Mouse (Mus musculus): ENCODE results near the gene Mgat3. TPM values are rescaled to one million over a fixed set of nuclear protein-coding genes. Genes with fewer than 3 reads are reported as not detected.
A peak's percentile ranks its signal among the peaks of the same experiment; 100 is the strongest.

The Mgat3 gene
- polyA plus RNA-seq, 2 experiments = 0.33 to 0.95 TPM

- no peaks in the 10 kb centered on the region for H3K27me3 ChIP-seq (ENCODE audit: control insufficient read depth, insufficient read depth, low read length)
- TF ChIP-seq EP300 (IDR thresholded peaks at IDR 0.05; ENCODE audit: low read depth) (no peak), CTCF (IDR thresholded peaks at IDR 0.05; ENCODE audit: low read depth) (no peak; the same call in 1 of the 2 replicates)
- H3K27ac ChIP-seq = peak overlapping the region; percentile 97
- H3K4me2 ChIP-seq (ENCODE audit: low read depth) = peak overlapping the region; percentile 90
- peaks cover 44 to 54% of the 10 kb centered on the region in 2 experiments for H3K4me1 ChIP-seq (replicated peaks; ENCODE audit: control insufficient read depth in 2 of 2, insufficient read depth in 2 of 2, low read length in 1 of 2)
- ATAC-seq (ENCODE audit: insufficient read depth) (no peak), DNase-seq (ENCODE audit: low read depth in 3 of 3, low spot score in 3 of 3) (no peak)
- no peaks in the 10 kb centered on the region for H3K9me3 ChIP-seq (ENCODE audit: control insufficient read depth, low read length)
- 5% methylated on average over 16 of the region's 16 CpGs for WGBS (ENCODE audit: insufficient replicate concordance)
- H3K36me3 ChIP-seq (replicated peaks; ENCODE audit: control insufficient read depth, insufficient read depth, low read depth) = peaks cover 47% of the 10 kb centered on the region
- peak overlapping the region; percentile 96 for H3K9ac ChIP-seq (replicated peaks)
- peak overlapping the region; percentile 87 to 91 for H3K4me3 ChIP-seq (ENCODE audit: insufficient read depth in 1 of 2, low read depth in 2 of 2, low read length in 2 of 2)
These were observed 82.7 kb downstream of the Mgat3 start for GRCm38 (mm10) chr15:80256242-80256641.

- no peak for TF ChIP-seq EP300 (IDR thresholded peaks at IDR 0.05; ENCODE audit: low read depth)
- no peak for TF ChIP-seq CTCF (IDR thresholded peaks at IDR 0.05; ENCODE audit: low read depth)
- no peak for ATAC-seq (ENCODE audit: insufficient read depth)
- Histone ChIP-seq H3K4me3 (ENCODE audit: insufficient read depth in 1 of 2, low read depth in 2 of 2, low read length in 2 of 2) (peak overlapping the region; percentile 87 to 91), H3K4me2 (ENCODE audit: low read depth) (peak overlapping the region; percentile 90), H3K27ac (peak overlapping the region; percentile 97), H3K9ac (replicated peaks) (peak overlapping the region; percentile 96), H3K36me3 (replicated peaks; ENCODE audit: control insufficient read depth, insufficient read depth, low read depth) (peaks cover 41% of the 10 kb centered on the region), H3K27me3 (ENCODE audit: control insufficient read depth, insufficient read depth, low read length) (no peaks in the 10 kb centered on the region), H3K4me1 (replicated peaks; ENCODE audit: control insufficient read depth in 2 of 2, insufficient read depth in 2 of 2, low read length in 1 of 2) (peaks cover 38 to 48% of the 10 kb centered on the region in 2 experiments), H3K9me3 (ENCODE audit: control insufficient read depth, low read length) (no peaks in the 10 kb centered on the region)
- peak in 1 of 3 experiments; percentile 26 for DNase-seq (ENCODE audit: low read depth in 3 of 3, low spot score in 3 of 3)
- 48% methylated on average over 12 of the region's 12 CpGs for WGBS (ENCODE audit: insufficient replicate concordance)
These were observed 83.4 kb downstream of the Mgat3 start for GRCm38 (mm10) chr15:80256656-80257601.

- no peaks in the 10 kb centered on the region for H3K9me3 ChIP-seq (ENCODE audit: control insufficient read depth, low read length)
- H3K4me3 ChIP-seq (ENCODE audit: insufficient read depth in 1 of 2, low read depth in 2 of 2, low read length in 2 of 2) = peak overlapping the region; percentile 87 to 91
- H3K27me3 ChIP-seq (ENCODE audit: control insufficient read depth, insufficient read depth, low read length) = no peaks in the 10 kb centered on the region
- no peak for TF ChIP-seq CTCF (IDR thresholded peaks at IDR 0.05; ENCODE audit: low read depth)
- no peak for TF ChIP-seq EP300 (IDR thresholded peaks at IDR 0.05; ENCODE audit: low read depth)
- peak in 1 of 3 experiments; percentile 28 for DNase-seq (ENCODE audit: low read depth in 3 of 3, low spot score in 3 of 3)
- peak overlapping the region; percentile 90 for H3K4me2 ChIP-seq (ENCODE audit: low read depth)
- ATAC-seq (ENCODE audit: insufficient read depth) = no peak
- peak overlapping the region; percentile 96 for H3K9ac ChIP-seq (replicated peaks)
- peaks cover 38 to 48% of the 10 kb centered on the region in 2 experiments for H3K4me1 ChIP-seq (replicated peaks; ENCODE audit: control insufficient read depth in 2 of 2, insufficient read depth in 2 of 2, low read length in 1 of 2)
- WGBS (ENCODE audit: insufficient replicate concordance) = 26% methylated on average over 4 of the region's 4 CpGs
- H3K36me3 ChIP-seq (replicated peaks; ENCODE audit: control insufficient read depth, insufficient read depth, low read depth) = peaks cover 41% of the 10 kb centered on the region
- H3K27ac ChIP-seq = peak overlapping the region; percentile 97
These were observed 84.2 kb downstream of the Mgat3 start for GRCm38 (mm10) chr15:80257602-80258239.

- Histone ChIP-seq H3K27me3 (ENCODE audit: control insufficient read depth, insufficient read depth, low read length) (no peaks in the 10 kb centered on the region), H3K4me1 (replicated peaks; ENCODE audit: control insufficient read depth in 2 of 2, insufficient read depth in 2 of 2, low read length in 1 of 2) (peaks cover 40 to 51% of the 10 kb centered on the region in 2 experiments), H3K27ac (peak overlapping the region; percentile 97), H3K9me3 (ENCODE audit: control insufficient read depth, low read length) (no peaks in the 10 kb centered on the region), H3K36me3 (replicated peaks; ENCODE audit: control insufficient read depth, insufficient read depth, low read depth) (peaks cover 36% of the 10 kb centered on the region), H3K9ac (replicated peaks) (peak overlapping the region; percentile 96), H3K4me3 (ENCODE audit: insufficient read depth in 1 of 2, low read depth in 2 of 2, low read length in 2 of 2) (peak overlapping the region; percentile 87 to 91), H3K4me2 (ENCODE audit: low read depth) (peak overlapping the region; percentile 90)
- TF ChIP-seq EP300 (IDR thresholded peaks at IDR 0.05; ENCODE audit: low read depth) (0 out of 2 replicates have a peak, but pooled peaks have one; percentile 26), CTCF (IDR thresholded peaks at IDR 0.05; ENCODE audit: low read depth) (no peak)
- ATAC-seq (ENCODE audit: insufficient read depth) (peak; percentile 60), DNase-seq (ENCODE audit: low read depth in 3 of 3, low spot score in 3 of 3) (peak; percentile 68 to 75 (median 75))
- WGBS (ENCODE audit: insufficient replicate concordance) = 39% methylated on average over 11 of the region's 11 CpGs
These were observed 85.0 kb downstream of the Mgat3 start for GRCm38 (mm10) chr15:80258240-80259170.
